Mouse (Mus musculus) midbrain, embryonic 12.5 days (tissue): ENCODE measurements around the gene Tgfa. TPM values are rescaled to one million over a fixed set of nuclear protein-coding genes. Genes with fewer than 3 reads are reported as not detected.

ENCODE experiments used
- ATAC-seq: fragments of 200-750 bp; cut with Nextera tagmentation; 2 replicates; pipeline ENCODE4 v1.8.0; 2017; ENCODE audit warnings: low read depth, moderate TSS enrichment, moderate library complexity; ENCODE audit not compliant: low FRiP score
- H3K27ac ChIP-seq: fragments of 300-500 bp; sonication (generic); replicated peaks from 2 replicates; pipeline ENCODE4 v1.5.1; 2016; ENCODE audit warnings: mild to moderate bottlenecking
- H3K27me3 ChIP-seq: fragments of 300-500 bp; sonication (generic); 2 replicates; pipeline ENCODE4 v1.6.1; 2016; ENCODE audit warnings: mild to moderate bottlenecking
- H3K36me3 ChIP-seq: fragments of 300-500 bp; sonication (generic); 2 replicates; pipeline ENCODE4 v1.6.1; 2016
- H3K4me1 ChIP-seq: fragments of 300-500 bp; sonication (generic); 2 replicates; pipeline ENCODE4 v1.6.1; 2016
- H3K4me2 ChIP-seq: fragments of 300-500 bp; sonication (generic); replicated peaks from 2 replicates; pipeline ENCODE4 v1.6.1; 2016; ENCODE audit warnings: mild to moderate bottlenecking, moderate library complexity
- H3K4me3 ChIP-seq: fragments of 300-500 bp; sonication (generic); 2 replicates; pipeline ENCODE4 v1.5.1; 2016; ENCODE audit warnings: mild to moderate bottlenecking
- H3K9ac ChIP-seq: fragments of 300-500 bp; sonication (generic); replicated peaks from 2 replicates; pipeline ENCODE4 v1.6.1; 2016; ENCODE audit warnings: mild to moderate bottlenecking, moderate library complexity
- H3K9me3 ChIP-seq: fragments of 300-500 bp; sonication (generic); 2 replicates; pipeline ENCODE4 v1.6.1; 2016; ENCODE audit warnings: mild to moderate bottlenecking
- WGBS: fragments of 180-500 bp; shearing (Covaris S2); methylation state at CpG from one replicate; pipeline ENCODE4 v1.1.7; 2016; 5-methylcytosine and 5-hydroxymethylcytosine counted together
- polyA plus RNA-seq: library from polyadenylated mRNA; unstranded; fragments of >200 nt; fragmentation: Nextera tagmentation; extraction: Ambion mirVana; gene quantifications from 2 replicates; pipeline ENCODE4 v1.2.1, GENCODE M21; 2016

Tgfa gene
- polyA plus RNA-seq, 1 experiment from 2014 or later: 1.8 TPM

DNA sequence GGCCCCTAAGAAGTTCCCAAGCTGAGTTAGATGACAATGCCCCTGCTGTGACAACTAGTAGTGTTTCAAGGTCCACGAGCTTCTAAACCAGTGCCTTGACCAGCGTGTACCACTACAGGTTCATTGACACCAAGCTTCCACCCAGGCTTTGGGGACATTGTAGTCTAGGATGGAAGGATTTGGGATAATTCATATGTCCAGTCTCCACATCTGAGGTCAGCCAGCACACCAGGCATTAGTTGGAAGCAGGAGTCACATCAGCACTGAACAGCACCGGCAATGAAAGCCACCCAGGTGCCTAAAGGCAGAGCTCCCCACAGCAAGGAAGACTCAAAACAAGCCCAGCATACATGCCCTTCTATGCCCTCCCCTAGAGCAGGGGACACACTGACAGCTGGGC is 4.4 kb upstream of the Tgfa start:
- Histone ChIP-seq H3K27me3 (peaks cover 22% of the 10 kb centered on the region), H3K4me2 (no peak overlapping the region), H3K4me3 (no peak overlapping the region), H3K9me3 (no peaks in the 10 kb centered on the region), H3K9ac (no peak overlapping the region), H3K27ac (no peak overlapping the region), H3K36me3 (no peaks in the 10 kb centered on the region), H3K4me1 (peaks cover 10% of the 10 kb centered on the region)
- WGBS: 92% methylated on average over 3 of the region's 3 CpGs
- no peak for ATAC-seq

DNA sequence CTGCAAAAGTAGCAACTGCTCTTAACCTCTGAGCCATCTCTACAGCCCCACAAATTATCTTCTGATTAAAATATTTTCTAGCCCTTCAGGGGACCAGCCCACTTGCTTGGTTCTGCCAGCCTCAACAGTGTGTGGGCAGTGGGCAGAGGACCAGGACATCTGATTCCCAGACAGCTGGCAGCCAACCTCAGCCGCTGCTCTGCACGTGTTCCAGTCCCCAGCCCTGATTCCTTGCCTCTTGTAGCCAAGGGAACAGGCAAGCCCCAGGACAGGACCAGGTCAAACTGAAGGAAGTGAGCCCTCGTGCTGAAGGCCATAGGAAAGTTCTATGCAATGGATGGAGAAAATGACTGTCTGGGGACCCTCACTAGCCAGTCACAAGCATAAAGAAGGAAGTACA is 2.0 kb upstream of the Tgfa start:
- H3K4me3 ChIP-seq: no peak overlapping the region
- no peak overlapping the region for H3K27ac ChIP-seq
- H3K9me3 ChIP-seq: no peaks in the 10 kb centered on the region
- 71% methylated on average over 3 of the region's 3 CpGs for WGBS
- no peak overlapping the region for H3K9ac ChIP-seq
- ATAC-seq: no peak
- peaks cover 45% of the 10 kb centered on the region for H3K27me3 ChIP-seq
- H3K4me1 ChIP-seq: peaks cover 18% of the 10 kb centered on the region
- H3K4me2 ChIP-seq: no peak overlapping the region
- no peaks in the 10 kb centered on the region for H3K36me3 ChIP-seq

DNA sequence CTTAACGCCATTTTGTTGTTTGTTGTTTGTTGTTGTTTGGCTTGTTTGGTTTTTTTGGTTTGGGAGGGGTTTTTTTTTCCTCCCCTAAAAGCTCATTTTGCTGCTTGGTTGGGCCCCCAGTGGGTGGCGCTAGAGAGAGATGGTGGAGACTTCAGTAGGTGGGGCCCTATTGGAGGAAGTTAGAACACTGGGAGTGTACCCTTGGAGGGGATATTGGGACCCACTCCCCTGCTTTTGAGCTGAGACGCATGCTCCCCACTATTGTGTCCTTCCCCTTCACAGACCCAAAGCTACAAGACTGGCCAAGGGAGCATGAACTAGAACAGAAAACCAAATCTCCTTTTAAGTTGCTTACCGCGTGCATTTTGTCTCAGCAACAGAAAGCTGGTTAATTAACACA is 1.1 kb upstream of the Tgfa start:
- no peaks in the 10 kb centered on the region for H3K9me3 ChIP-seq
- ATAC-seq: no peak
- no peak overlapping the region for H3K9ac ChIP-seq
- no peak overlapping the region for H3K4me2 ChIP-seq
- no peak overlapping the region for H3K27ac ChIP-seq
- H3K36me3 ChIP-seq: no peaks in the 10 kb centered on the region
- H3K27me3 ChIP-seq: peaks cover 54% of the 10 kb centered on the region
- WGBS: 50% methylated on average over 5 of the region's 5 CpGs
- H3K4me3 ChIP-seq: no peak overlapping the region
- peaks cover 18% of the 10 kb centered on the region for H3K4me1 ChIP-seq

DNA sequence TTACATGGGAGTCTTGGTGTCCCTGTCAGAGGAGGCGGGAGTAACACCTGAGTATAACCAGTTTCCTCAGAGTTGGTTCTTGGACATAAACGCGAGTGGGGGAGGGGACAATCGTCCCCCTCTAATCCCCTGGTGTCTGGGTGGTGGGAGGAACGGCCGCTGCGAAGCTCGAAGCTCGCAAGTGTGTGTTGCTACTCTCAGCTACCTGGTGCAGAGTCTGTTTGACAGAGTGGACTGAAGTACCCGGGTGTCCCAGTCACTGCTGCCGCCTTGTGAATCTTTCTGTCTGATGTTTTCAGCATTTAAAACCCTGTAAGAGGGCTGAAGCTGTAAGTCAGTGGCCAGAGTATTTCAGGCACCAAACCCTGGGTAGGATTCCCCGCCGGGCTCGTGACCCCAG is 1.0 kb downstream of the Tgfa start:
- H3K9me3 ChIP-seq: no peaks in the 10 kb centered on the region
- no peak for ATAC-seq
- H3K4me1 ChIP-seq: peaks cover 18% of the 10 kb centered on the region
- no peak overlapping the region for H3K27ac ChIP-seq
- H3K4me2 ChIP-seq: peak overlapping the region; percentile 95
- WGBS: 5% methylated on average over 14 of the region's 14 CpGs
- peaks cover 58% of the 10 kb centered on the region for H3K27me3 ChIP-seq
- no peaks in the 10 kb centered on the region for H3K36me3 ChIP-seq
- no peak overlapping the region for H3K9ac ChIP-seq
- H3K4me3 ChIP-seq: peak overlapping the region; percentile 64

DNA sequence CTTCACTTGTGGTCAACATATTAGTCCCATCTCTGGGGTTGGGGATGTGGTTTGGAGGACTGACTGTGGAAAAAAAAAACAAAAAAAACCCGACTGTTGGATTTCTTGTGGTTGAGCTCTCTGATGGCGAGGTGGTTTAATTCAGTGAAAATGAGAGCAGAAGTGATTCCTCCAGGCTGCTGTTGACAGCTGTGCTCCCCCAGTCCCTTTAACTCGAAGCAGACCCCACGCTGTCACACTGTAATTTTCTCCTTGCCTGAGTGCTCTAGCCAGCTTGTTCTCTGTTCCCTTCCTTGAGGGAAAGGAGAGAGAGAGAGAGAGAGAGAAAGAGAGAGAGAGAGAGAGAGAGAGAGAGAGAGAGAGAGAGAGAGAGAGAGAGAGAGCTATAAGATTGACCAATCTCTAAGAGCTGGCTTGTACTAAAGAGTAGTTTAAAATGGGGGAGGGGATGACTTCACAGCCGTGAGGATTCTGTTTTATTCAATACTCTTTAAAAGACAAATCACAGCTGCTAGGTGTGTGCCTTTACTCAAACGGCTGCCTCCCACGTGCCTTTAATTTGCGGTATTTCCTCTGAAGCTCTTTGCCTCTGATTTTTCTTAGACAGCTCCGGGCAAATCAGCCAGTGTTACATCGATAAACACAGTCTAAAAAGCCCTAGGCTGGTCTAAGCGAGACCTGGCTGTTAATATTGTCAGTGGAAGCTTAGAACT is 2.3 kb downstream of the Tgfa start:
- Histone ChIP-seq H3K4me3 (no peak overlapping the region), H3K9ac (no peak overlapping the region), H3K4me1 (peaks cover 18% of the 10 kb centered on the region), H3K36me3 (no peaks in the 10 kb centered on the region), H3K9me3 (no peaks in the 10 kb centered on the region), H3K4me2 (no peak overlapping the region), H3K27me3 (peaks cover 58% of the 10 kb centered on the region), H3K27ac (no peak overlapping the region)
- ATAC-seq: no peak
- WGBS: 48% methylated on average over 11 of the region's 11 CpGs

DNA sequence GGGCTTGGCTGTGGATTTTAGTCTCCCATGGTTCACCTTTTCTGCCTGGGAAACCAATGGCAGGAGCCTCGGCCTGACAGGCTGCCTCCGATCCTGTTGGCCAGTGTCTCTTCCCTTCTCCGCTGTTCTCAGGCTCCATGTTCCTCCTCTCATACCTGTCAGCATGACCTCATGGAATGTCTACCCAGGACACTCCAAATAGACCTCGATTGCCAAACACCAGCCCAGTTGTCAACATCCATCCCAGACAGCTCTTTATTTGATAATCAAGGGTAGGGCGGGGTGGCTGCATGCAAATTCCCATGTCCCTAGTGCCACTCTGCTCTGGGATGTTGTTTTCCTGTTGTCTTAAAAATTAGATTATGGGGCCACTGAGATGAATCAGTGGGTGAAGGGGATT is 5.9 kb downstream of the Tgfa start:
- ATAC-seq: no peak
- H3K27me3 ChIP-seq: peaks cover 34% of the 10 kb centered on the region
- H3K36me3 ChIP-seq: no peaks in the 10 kb centered on the region
- peaks cover 5% of the 10 kb centered on the region for H3K4me1 ChIP-seq
- H3K4me3 ChIP-seq: no peak overlapping the region
- 84% methylated on average over 5 of the region's 5 CpGs for WGBS
- H3K27ac ChIP-seq: no peak overlapping the region
- no peak overlapping the region for H3K9ac ChIP-seq
- 0 out of 2 replicates have a peak, but pooled peaks cover 3% of the 10 kb centered on the region for H3K9me3 ChIP-seq
- H3K4me2 ChIP-seq: no peak overlapping the region

GRCm38 (mm10) chr6:86203101-86203500 is 8.1 kb downstream of the Tgfa start:
- no peak overlapping the region for H3K4me2 ChIP-seq
- H3K27ac ChIP-seq: no peak overlapping the region
- no peak overlapping the region for H3K4me3 ChIP-seq
- ATAC-seq: no peak
- H3K4me1 ChIP-seq: no peaks in the 10 kb centered on the region
- peaks cover 17% of the 10 kb centered on the region for H3K27me3 ChIP-seq
- WGBS: 82% methylated on average over 7 of the region's 7 CpGs
- H3K9me3 ChIP-seq: 0 out of 2 replicates have a peak, but pooled peaks cover 3% of the 10 kb centered on the region
- H3K36me3 ChIP-seq: no peaks in the 10 kb centered on the region
- no peak overlapping the region for H3K9ac ChIP-seq

DNA sequence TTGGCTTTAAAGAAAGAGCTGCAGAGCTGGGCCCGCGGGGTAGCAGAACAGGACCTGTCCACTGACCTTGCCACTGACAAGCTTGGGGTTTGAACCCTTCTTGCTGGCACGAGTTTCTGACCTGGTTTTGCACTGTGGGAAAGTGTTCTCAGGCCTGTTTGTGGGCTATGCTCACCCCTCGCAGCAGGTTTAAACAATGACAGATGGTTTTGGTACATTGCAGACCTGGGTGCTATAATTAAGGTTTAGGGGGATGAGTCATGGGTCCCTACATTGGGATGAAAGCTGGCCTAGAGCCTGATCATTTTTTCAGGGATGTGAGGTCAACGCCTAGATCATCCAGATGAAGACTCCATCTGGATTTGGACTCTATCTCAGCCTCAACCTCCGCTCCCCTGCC is 11.0 kb downstream of the Tgfa start:
- ATAC-seq: no peak
- Histone ChIP-seq H3K4me3 (no peak overlapping the region), H3K9me3 (0 out of 2 replicates have a peak, but pooled peaks cover 3% of the 10 kb centered on the region), H3K4me1 (peaks cover 13% of the 10 kb centered on the region; the same call in 1 of the 2 replicates), H3K27me3 (peaks cover 16% of the 10 kb centered on the region), H3K9ac (no peak overlapping the region), H3K27ac (no peak overlapping the region), H3K36me3 (no peaks in the 10 kb centered on the region), H3K4me2 (no peak overlapping the region)
- WGBS: 79% methylated on average over 6 of the region's 6 CpGs

DNA sequence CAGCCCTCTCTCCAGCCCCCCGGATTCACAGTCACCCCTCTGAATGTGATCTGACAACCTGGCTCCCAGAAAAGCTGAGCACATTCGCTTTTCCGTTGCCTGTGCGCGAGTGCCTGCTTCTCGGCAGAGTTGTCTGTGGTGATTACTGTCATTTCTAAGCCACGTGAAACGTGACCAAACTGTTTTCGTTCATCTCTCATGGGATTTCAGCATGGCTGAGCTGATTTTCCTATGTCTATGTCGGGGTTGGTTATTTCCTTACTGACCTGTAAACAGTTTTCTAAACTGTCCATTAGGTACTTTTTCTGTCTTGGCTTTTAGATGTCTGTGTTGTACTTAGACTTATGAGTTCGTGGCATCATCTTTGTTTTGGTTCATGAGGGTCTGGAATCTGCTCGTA is 12.0 kb downstream of the Tgfa start:
- Histone ChIP-seq H3K27ac (no peak overlapping the region), H3K4me3 (no peak overlapping the region), H3K27me3 (peaks cover 16% of the 10 kb centered on the region), H3K4me1 (peaks cover 14% of the 10 kb centered on the region; the same call in 1 of the 2 replicates), H3K4me2 (no peak overlapping the region), H3K9ac (no peak overlapping the region), H3K36me3 (no peaks in the 10 kb centered on the region), H3K9me3 (0 out of 2 replicates have a peak, but pooled peaks cover 3% of the 10 kb centered on the region)
- no peak for ATAC-seq
- WGBS: 84% methylated on average over 12 of the region's 12 CpGs

- ATAC-seq: no peak
- 23% methylated on average over 17 of the region's 17 CpGs for WGBS
- Histone ChIP-seq H3K9ac (no peak overlapping the region), H3K4me3 (no peak overlapping the region), H3K4me1 (peaks cover 14% of the 10 kb centered on the region; the same call in 1 of the 2 replicates), H3K36me3 (no peaks in the 10 kb centered on the region), H3K4me2 (peak overlapping the region; percentile 27), H3K9me3 (no peaks in the 10 kb centered on the region), H3K27ac (no peak overlapping the region), H3K27me3 (peaks cover 23% of the 10 kb centered on the region)
These were observed 14.4 kb downstream of the Tgfa start for GRCm38 (mm10) chr6:86209133-86210016.

DNA sequence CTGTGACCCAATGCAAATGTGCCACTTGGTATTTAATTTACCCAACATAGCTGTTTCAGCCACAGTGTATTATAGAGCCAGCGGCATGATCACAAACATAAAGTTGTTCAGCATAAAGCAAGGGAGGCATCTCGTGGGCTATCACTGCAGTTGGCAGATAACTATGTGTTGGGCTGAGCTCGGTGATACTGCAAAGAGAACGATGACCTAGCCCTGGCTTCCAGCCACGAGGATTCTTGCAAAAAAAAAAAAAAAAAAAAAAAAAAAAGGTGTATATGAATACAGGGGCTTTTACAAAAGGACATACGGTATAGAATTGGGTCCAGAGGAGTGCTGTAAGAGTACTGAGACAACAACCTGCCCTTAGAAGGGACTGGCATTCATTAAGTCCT is 15.0 kb downstream of the Tgfa start:
- peak overlapping the region; percentile 27 for H3K4me2 ChIP-seq
- H3K4me1 ChIP-seq: peaks cover 14% of the 10 kb centered on the region; the same call in 1 of the 2 replicates
- ATAC-seq: no peak
- H3K4me3 ChIP-seq: no peak overlapping the region
- H3K9ac ChIP-seq: no peak overlapping the region
- no peak overlapping the region for H3K27ac ChIP-seq
- peaks cover 23% of the 10 kb centered on the region for H3K27me3 ChIP-seq
- H3K9me3 ChIP-seq: no peaks in the 10 kb centered on the region
- WGBS: 50% methylated on average over 6 of the region's 6 CpGs
- no peaks in the 10 kb centered on the region for H3K36me3 ChIP-seq

- no peak for ATAC-seq
- Histone ChIP-seq H3K27ac (0 out of 2 replicates have a peak overlapping the region, but pooled peaks have one; percentile 10), H3K9me3 (no peaks in the 10 kb centered on the region), H3K4me3 (no peak overlapping the region), H3K9ac (no peak overlapping the region), H3K4me1 (peaks cover 14% of the 10 kb centered on the region; the same call in 1 of the 2 replicates), H3K4me2 (no peak overlapping the region), H3K36me3 (no peaks in the 10 kb centered on the region), H3K27me3 (peaks cover 23% of the 10 kb centered on the region)
- 55% methylated on average over 3 of the region's 3 CpGs for WGBS
These were observed 15.6 kb downstream of the Tgfa start for GRCm38 (mm10) chr6:86210619-86211018.
